Mouse (Mus musculus): Measurements from ENCODE around the gene Max. TPM values are rescaled to one million over a fixed set of nuclear protein-coding genes. Genes with fewer than 3 reads are reported as not detected.
A peak's percentile ranks its signal among the peaks of the same experiment; 100 is the strongest.

Max gene
- polyA plus RNA-seq, 1 experiment from 2014 or later, result 15.2 TPM

DNA sequence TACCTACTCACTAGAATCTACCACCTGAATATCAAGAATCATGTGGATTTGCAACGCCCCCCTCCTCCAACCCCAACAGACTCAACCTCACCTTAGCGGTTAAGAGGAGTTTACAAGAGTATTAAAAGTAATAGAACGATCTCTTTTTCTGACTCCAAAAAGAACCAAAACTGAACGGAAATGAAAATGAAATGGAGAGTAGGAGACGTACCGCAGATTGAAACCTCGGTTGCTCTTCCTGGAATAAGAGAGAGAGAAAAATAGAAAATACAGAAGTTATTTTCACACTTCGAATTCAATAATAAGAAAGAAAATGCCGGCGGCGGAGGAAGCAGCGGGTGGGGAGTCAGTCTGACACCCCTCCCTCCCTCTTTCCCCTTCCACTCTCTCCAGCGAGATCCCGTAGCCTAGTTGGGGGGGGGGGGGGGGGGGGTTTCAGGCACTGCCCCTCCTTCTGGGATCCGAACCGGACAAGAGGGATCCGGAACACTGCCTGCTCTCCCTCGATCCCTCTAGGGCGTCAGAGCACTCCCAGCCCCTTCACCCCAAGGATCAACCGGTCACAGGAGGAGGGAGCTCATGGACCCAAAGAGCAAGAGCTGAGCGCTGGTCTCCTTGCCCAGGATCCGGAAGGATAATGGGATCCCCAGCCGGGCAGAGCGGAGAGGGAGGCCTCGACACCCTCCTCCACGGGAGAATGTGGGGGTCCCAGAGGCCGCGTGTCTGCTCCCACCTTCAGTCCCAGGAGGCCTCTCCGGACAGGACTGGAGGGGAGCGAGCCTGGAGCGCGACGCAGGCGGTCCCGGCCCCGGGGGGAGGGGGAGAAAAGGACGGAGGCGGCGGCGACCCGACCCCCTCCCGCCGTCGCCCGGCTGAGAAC, 709 bp downstream of the Max start:
- peak; percentile 37 for ATAC-seq (replicated peaks; ENCODE audit: low FRiP score, low read depth)
- no peaks in the 10 kb centered on the region for H3K9me3 ChIP-seq (replicated peaks; ENCODE audit: low read length)
- H3K4me2 ChIP-seq (ENCODE audit: low read length), result peak overlapping the region; percentile 82
- DNase-seq (ENCODE audit: low spot score), result peak; percentile 50
- H3K9ac ChIP-seq (ENCODE audit: low read depth, low read length), result peak overlapping the region; percentile 80
- no peaks in the 10 kb centered on the region; the same call in 1 of the 2 replicates for H3K4me1 ChIP-seq (replicated peaks; ENCODE audit: insufficient read depth, low read length)
- H3K27ac ChIP-seq, result peak overlapping the region; percentile 80
- TF ChIP-seq CTCF (IDR thresholded peaks at IDR 0.05; ENCODE audit: low read depth), result no peak
- peaks cover under 1% of the 10 kb centered on the region; the same call in 1 of the 2 replicates for H3K36me3 ChIP-seq (ENCODE audit: insufficient read depth, low read length)
- no peaks in the 10 kb centered on the region for H3K27me3 ChIP-seq (ENCODE audit: insufficient read depth, low read length)
- H3K4me3 ChIP-seq (replicated peaks; ENCODE audit: low read depth, low read length), result peak overlapping the region; percentile 73
- WGBS, result 7% methylated on average over 30 of the region's 45 CpGs

GRCm38 (mm10) chr12:76957688-76958087, 4.3 kb downstream of the Max start:
- DNase-seq (ENCODE audit: low spot score) (peak; percentile 48), ATAC-seq (replicated peaks; ENCODE audit: low FRiP score, low read depth) (no peak)
- Histone ChIP-seq H3K4me1 (replicated peaks; ENCODE audit: insufficient read depth, low read length) (no peaks in the 10 kb centered on the region; the same call in 1 of the 2 replicates), H3K27me3 (ENCODE audit: insufficient read depth, low read length) (no peaks in the 10 kb centered on the region), H3K9ac (ENCODE audit: low read depth, low read length) (no peak overlapping the region), H3K4me2 (ENCODE audit: low read length) (peak overlapping the region; percentile 34; the same call in 1 of the 2 replicates), H3K27ac (no peak overlapping the region), H3K9me3 (replicated peaks; ENCODE audit: low read length) (no peaks in the 10 kb centered on the region), H3K4me3 (replicated peaks; ENCODE audit: low read depth, low read length) (no peak overlapping the region), H3K36me3 (ENCODE audit: insufficient read depth, low read length) (peaks cover 13% of the 10 kb centered on the region; the same call in 1 of the 2 replicates)
- WGBS, result 50% methylated on average over 5 of the region's 5 CpGs
- TF ChIP-seq CTCF (IDR thresholded peaks at IDR 0.05; ENCODE audit: low read depth), result no peak

DNA sequence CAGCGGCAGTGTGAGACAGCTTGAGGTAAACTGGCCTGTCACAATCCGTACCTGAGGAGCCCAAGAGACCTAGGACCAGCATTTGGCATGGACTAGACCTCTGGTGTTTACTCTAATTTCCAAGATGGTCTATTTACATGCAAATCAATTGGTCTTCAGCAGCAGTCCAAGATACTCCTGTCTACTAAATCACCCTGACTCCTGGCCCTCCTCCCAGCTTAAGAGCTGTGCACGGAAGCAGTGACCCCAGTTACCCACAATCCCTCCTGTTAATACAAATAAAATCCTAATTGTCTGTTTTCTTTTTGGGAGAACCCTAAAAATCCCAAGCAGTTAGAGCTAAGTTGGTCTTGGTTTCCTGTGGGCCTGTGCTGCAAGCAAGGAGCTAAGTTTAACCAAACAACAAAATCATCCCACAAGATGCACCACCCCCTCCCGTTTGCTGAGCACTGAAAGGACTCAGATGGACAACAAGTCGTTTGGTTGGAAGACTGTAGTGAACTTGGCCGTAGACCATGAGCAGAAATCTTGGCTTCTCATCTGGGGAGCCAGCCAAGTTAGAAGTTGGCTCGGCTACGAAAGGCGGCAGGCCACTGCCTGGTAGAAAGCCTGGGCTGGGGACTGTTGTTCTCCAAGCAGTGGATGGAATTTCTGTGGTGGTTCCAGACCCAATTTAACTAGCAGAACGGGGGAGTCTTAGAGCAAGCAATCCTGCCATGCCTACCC, 7.1 kb downstream of the Max start:
- H3K27me3 ChIP-seq (ENCODE audit: insufficient read depth, low read length), result no peaks in the 10 kb centered on the region
- H3K36me3 ChIP-seq (ENCODE audit: insufficient read depth, low read length), result peaks cover 30% of the 10 kb centered on the region
- H3K4me3 ChIP-seq (replicated peaks; ENCODE audit: low read depth, low read length), result no peak overlapping the region
- H3K27ac ChIP-seq, result peak overlapping the region; percentile 77
- H3K4me2 ChIP-seq (ENCODE audit: low read length), result no peak overlapping the region
- DNase-seq (ENCODE audit: low spot score), result peak; percentile 85
- no peak overlapping the region for H3K9ac ChIP-seq (ENCODE audit: low read depth, low read length)
- no peaks in the 10 kb centered on the region for H3K9me3 ChIP-seq (replicated peaks; ENCODE audit: low read length)
- no peak for TF ChIP-seq CTCF (IDR thresholded peaks at IDR 0.05; ENCODE audit: low read depth)
- no peaks in the 10 kb centered on the region for H3K4me1 ChIP-seq (replicated peaks; ENCODE audit: insufficient read depth, low read length)
- 47% methylated on average over 10 of the region's 10 CpGs for WGBS
- peak; percentile 33; the same call in 1 of the 2 replicates for ATAC-seq (replicated peaks; ENCODE audit: low FRiP score, low read depth)

DNA sequence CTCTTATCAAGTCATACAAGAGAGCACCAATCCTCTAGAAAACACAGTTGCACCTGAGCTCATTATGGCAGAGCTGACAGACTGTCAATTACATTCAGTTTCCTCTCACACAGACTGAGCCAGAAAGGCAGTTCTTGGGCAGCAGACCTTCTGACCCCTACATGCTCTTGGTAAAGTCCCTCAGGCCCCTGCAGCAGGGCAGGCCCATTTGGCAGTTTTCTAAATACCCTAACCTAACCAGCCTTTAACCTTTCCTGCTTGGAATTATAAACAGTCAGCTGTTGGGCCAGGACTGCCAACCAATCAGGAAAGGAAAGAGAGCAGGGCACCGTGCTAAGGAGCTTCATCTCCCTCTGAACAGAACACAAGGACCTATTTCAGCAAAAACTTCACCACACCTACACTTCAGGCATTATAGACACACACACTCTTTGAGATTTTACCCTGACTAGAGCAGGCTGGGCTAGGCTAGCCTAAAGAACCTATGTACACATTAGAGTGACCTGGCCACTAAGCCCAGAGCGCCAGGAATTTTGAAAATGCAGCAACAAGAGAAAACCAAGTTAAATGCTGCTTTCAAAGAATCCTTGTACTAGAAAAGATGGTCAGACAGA, 8.1 kb downstream of the Max start:
- no peaks in the 10 kb centered on the region for H3K4me1 ChIP-seq (replicated peaks; ENCODE audit: insufficient read depth, low read length)
- no peaks in the 10 kb centered on the region for H3K9me3 ChIP-seq (replicated peaks; ENCODE audit: low read length)
- H3K27me3 ChIP-seq (ENCODE audit: insufficient read depth, low read length), result no peaks in the 10 kb centered on the region
- TF ChIP-seq CTCF (IDR thresholded peaks at IDR 0.05; ENCODE audit: low read depth), result no peak
- no peak overlapping the region for H3K4me3 ChIP-seq (replicated peaks; ENCODE audit: low read depth, low read length)
- 0 out of 2 replicates have a peak overlapping the region, but pooled peaks have one; percentile 77 for H3K27ac ChIP-seq
- H3K9ac ChIP-seq (ENCODE audit: low read depth, low read length), result no peak overlapping the region
- ATAC-seq (replicated peaks; ENCODE audit: low FRiP score, low read depth), result no peak
- no peak overlapping the region for H3K4me2 ChIP-seq (ENCODE audit: low read length)
- H3K36me3 ChIP-seq (ENCODE audit: insufficient read depth, low read length), result peaks cover 32% of the 10 kb centered on the region
- WGBS, result 77% methylated on average over 2 of the region's 2 CpGs
- no peak for DNase-seq (ENCODE audit: low spot score)

DNA sequence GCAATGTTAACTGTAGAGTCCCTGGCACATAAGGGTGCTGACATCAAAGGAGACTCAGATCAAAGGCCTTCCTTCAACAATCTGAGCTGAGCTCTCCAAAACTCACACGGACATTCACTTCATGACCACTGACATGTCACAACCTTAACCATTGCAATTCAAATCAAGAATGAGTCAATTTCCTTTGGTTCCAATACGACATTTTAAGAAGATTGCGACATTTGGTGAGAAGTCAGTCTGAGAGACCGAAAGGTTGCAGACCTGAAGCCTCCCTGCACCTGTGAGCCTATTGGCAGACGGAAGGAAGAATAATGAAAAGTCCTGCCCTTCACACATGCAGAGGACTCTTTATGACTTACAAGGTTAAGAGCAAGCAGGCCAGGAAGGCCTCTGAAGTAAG, 11.7 kb downstream of the Max start:
- Histone ChIP-seq H3K36me3 (ENCODE audit: insufficient read depth, low read length) (peaks cover 40% of the 10 kb centered on the region), H3K27ac (no peak overlapping the region), H3K4me1 (replicated peaks; ENCODE audit: insufficient read depth, low read length) (no peaks in the 10 kb centered on the region), H3K9me3 (replicated peaks; ENCODE audit: low read length) (no peaks in the 10 kb centered on the region), H3K4me3 (replicated peaks; ENCODE audit: low read depth, low read length) (no peak overlapping the region), H3K27me3 (ENCODE audit: insufficient read depth, low read length) (no peaks in the 10 kb centered on the region), H3K9ac (ENCODE audit: low read depth, low read length) (no peak overlapping the region), H3K4me2 (ENCODE audit: low read length) (no peak overlapping the region)
- no peak for TF ChIP-seq CTCF (IDR thresholded peaks at IDR 0.05; ENCODE audit: low read depth)
- no peak for DNase-seq (ENCODE audit: low spot score)
- no peak for ATAC-seq (replicated peaks; ENCODE audit: low FRiP score, low read depth)
- WGBS, result 79% methylated on average over 5 of the region's 5 CpGs

GRCm38 (mm10) chr12:76948781-76949180, 13.2 kb downstream of the Max start:
- no peak for ATAC-seq (replicated peaks; ENCODE audit: low FRiP score, low read depth)
- WGBS, result 73% methylated on average over 3 of the region's 3 CpGs
- DNase-seq (ENCODE audit: low spot score), result no peak
- no peaks in the 10 kb centered on the region for H3K9me3 ChIP-seq (replicated peaks; ENCODE audit: low read length)
- no peaks in the 10 kb centered on the region for H3K27me3 ChIP-seq (ENCODE audit: insufficient read depth, low read length)
- peaks cover 53% of the 10 kb centered on the region for H3K36me3 ChIP-seq (ENCODE audit: insufficient read depth, low read length)
- no peak for TF ChIP-seq CTCF (IDR thresholded peaks at IDR 0.05; ENCODE audit: low read depth)
- no peak overlapping the region for H3K9ac ChIP-seq (ENCODE audit: low read depth, low read length)
- no peak overlapping the region for H3K27ac ChIP-seq
- no peaks in the 10 kb centered on the region for H3K4me1 ChIP-seq (replicated peaks; ENCODE audit: insufficient read depth, low read length)
- no peak overlapping the region for H3K4me2 ChIP-seq (ENCODE audit: low read length)
- no peak overlapping the region for H3K4me3 ChIP-seq (replicated peaks; ENCODE audit: low read depth, low read length)

Data from kidney, postnatal 0 days (tissue).